Mouse (Mus musculus) cerebellum, postnatal 4 days (tissue): ENCODE results near the gene Sult6b1.

ENCODE experiments used
- DNase-seq, 2 experiments: peaks; one replicate each; pipeline ENCODE4 v3.0.0; 2022; ENCODE audit warnings: low spot score in 2 of 2, mixed read lengths in 1 of 2

The Sult6b1 gene

GRCm38 (mm10) chr17:78906892-78907291, at the start of gene Sult6b1:
Gene Sult6b1 (minus strand): TSS chr17:78906992.
- no peak for DNase-seq

- DNase-seq: no peak
Observed at GRCm38 (mm10) chr17:78953240-78953639, 46.4 kb upstream of the Sult6b1 start.

- DNase-seq: no peak
Observed at GRCm38 (mm10) chr17:78952070-78952469, 45.3 kb upstream of the Sult6b1 start.

- no peak for DNase-seq
Observed at GRCm38 (mm10) chr17:78951225-78951624, 44.4 kb upstream of the Sult6b1 start.

- no peak for DNase-seq
Observed at GRCm38 (mm10) chr17:78942579-78942978, 35.8 kb upstream of the Sult6b1 start.

GRCm38 (mm10) chr17:78938927-78939326, 32.1 kb upstream of the Sult6b1 start:
- no peak for DNase-seq

GRCm38 (mm10) chr17:78937229-78937853, 30.5 kb upstream of the Sult6b1 start:
- DNase-seq: no peak

- DNase-seq: peak; percentile 90 to 93
Observed at GRCm38 (mm10) chr17:78936466-78937228, 29.9 kb upstream of the Sult6b1 start, which contains the start of the genes Cebpz and Ndufaf7. Gene Cebpz (minus strand): TSS chr17:78937066. Gene Ndufaf7 (plus strand): TSS chr17:78937136.

GRCm38 (mm10) chr17:78935857-78936256, 29.1 kb upstream of the Sult6b1 start:
- DNase-seq: no peak

GRCm38 (mm10) chr17:78917696-78918095, 10.9 kb upstream of the Sult6b1 start:
- no peak for DNase-seq

GRCm38 (mm10) chr17:78916899-78917298, 10.1 kb upstream of the Sult6b1 start:
- DNase-seq: no peak

- peak; percentile 72 to 76 for DNase-seq
Observed at GRCm38 (mm10) chr17:78916369-78916813, 9.6 kb upstream of the Sult6b1 start, which contains the start of gene Cebpzos. Gene Cebpzos (plus strand): TSS chr17:78916500.

- no peak for DNase-seq
Observed at GRCm38 (mm10) chr17:78915772-78916171, 9.0 kb upstream of the Sult6b1 start.

- no peak for DNase-seq
Observed at GRCm38 (mm10) chr17:78913921-78914320, 7.1 kb upstream of the Sult6b1 start.

GRCm38 (mm10) chr17:78912861-78913281, 6.1 kb upstream of the Sult6b1 start:
- DNase-seq: peak in 1 of 2 experiments; percentile 47

GRCm38 (mm10) chr17:78909374-78909773, 2.6 kb upstream of the Sult6b1 start:
- no peak for DNase-seq

- DNase-seq: no peak
Observed at GRCm38 (mm10) chr17:78903158-78903557, 3.6 kb downstream of the Sult6b1 start.

- DNase-seq: peak in 1 of 2 experiments; percentile 29
Observed at GRCm38 (mm10) chr17:78895394-78895793, 11.4 kb downstream of the Sult6b1 start.

GRCm38 (mm10) chr17:78894991-78895390, 11.8 kb downstream of the Sult6b1 start:
- DNase-seq: no peak

GRCm38 (mm10) chr17:78891020-78891419, 15.8 kb downstream of the Sult6b1 start:
- DNase-seq: no peak

GRCm38 (mm10) chr17:78889184-78889583, 17.6 kb downstream of the Sult6b1 start:
- DNase-seq: peak; percentile 35 to 84

GRCm38 (mm10) chr17:78888554-78888953, 18.2 kb downstream of the Sult6b1 start:
- no peak for DNase-seq
